Mouse (Mus musculus): ENCODE measurements around the gene Gmppb. TPM values are rescaled to one million over a fixed set of nuclear protein-coding genes. Genes with fewer than 3 reads are reported as not detected.

The Gmppb gene
- total RNA-seq, 2 experiments from 2014 or later, result 16.5 to 17.4 TPM

DNA sequence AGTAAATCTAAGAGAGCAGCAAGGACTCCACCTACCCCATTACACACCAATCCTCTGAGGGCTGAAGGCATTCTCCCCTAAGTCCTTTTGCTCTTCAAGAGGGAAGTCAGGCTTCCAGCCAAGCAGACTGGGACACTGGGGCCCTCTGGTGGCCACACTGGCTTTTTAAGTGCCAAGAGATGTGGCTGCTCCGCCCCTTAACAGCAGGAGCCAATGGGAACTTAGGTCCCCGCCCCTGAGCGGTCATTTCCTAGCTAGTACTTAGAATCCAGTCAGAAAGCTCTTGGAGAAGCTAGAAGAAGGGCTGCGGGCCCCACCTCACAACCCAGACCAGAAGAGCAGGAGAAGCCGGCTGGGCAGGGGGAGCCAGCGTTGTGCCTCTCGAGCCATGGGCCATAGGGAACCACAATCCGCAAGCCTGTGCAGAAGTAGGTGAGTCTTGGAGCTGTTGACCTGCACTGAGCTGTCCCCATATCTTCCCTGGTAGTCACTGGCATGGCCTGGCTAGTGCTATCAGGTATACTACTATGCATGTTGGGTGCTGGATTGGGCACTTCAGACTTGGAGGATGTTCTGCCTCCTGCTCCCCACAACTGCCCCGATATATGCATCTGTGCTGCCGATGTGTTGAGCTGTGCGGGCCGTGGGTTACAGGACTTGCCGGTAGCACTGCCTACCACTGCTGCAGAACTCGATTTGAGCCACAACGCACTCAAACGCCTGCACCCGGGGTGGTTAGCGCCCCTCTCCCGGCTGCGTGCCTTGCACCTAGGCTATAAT, 4.0 kb downstream of the Gmppb start, which contains the start of gene Amigo3:
TSS of gene Amigo3 (plus strand) at position 275 of the 780 bp plus-strand sequence.
- peak; percentile 95 for TF ChIP-seq CTCF (IDR thresholded peaks at IDR 0.05)
- Histone ChIP-seq H3K4me3 (peak within 1 kb of the TSS; percentile 13; the same call in 1 of the 2 replicates), H3K27ac (0 out of 2 replicates have a peak within 1 kb of the TSS, but pooled peaks have one; percentile 1)
- DNase-seq (ENCODE audit: extremely low spot score in 1 of 2, low spot score in 2 of 2), result peak; percentile 95 to 96
- intact Hi-C loops (cut with DNase I), result loop anchor here (1.0 to 2.0 kb wide), 2 partner anchors 90 to 149 kb away; no protein-coding TSS in a partner anchor

GRCm38 (mm10) chr9:108053665-108054225, 4.7 kb downstream of the Gmppb start:
- no peak overlapping the region for H3K27ac ChIP-seq
- TF ChIP-seq CTCF (IDR thresholded peaks at IDR 0.05), result no peak
- DNase-seq (ENCODE audit: extremely low spot score in 1 of 2, low spot score in 2 of 2), result no peak
- H3K4me3 ChIP-seq, result no peak overlapping the region
- intact Hi-C loops (cut with DNase I), result loop anchor here (2.0 kb wide), 1 partner anchor 91 kb away; no protein-coding TSS in a partner anchor

- intact Hi-C loops (cut with DNase I), result no loop called here
- TF ChIP-seq CTCF (IDR thresholded peaks at IDR 0.05), result no peak
- Histone ChIP-seq H3K4me3 (no peak overlapping the region), H3K27ac (no peak overlapping the region)
- DNase-seq (ENCODE audit: extremely low spot score in 1 of 2, low spot score in 2 of 2), result no peak
Observed at GRCm38 (mm10) chr9:108054331-108055040, 5.4 kb downstream of the Gmppb start.

DNA sequence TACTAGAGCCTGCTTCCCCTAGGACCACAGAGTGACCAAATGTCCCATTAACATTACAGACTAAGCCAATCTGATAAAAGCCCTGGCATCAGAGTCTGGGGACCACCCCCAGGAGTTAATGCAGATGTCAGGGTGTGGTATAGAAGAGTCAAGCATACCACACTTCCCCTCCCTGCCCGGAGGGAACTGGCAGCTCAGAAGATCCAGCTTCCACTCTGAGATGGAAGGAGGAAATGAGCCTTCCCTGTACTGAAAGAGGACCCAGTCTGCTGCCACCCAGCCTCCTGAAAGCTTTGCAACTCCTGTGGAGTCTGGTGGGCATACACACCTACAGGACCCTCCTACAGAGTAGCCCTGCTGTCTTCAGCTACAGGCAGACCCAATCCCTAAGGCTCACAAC, 6.0 kb downstream of the Gmppb start:
- no peak overlapping the region for H3K4me3 ChIP-seq
- H3K27ac ChIP-seq, result no peak overlapping the region
- TF ChIP-seq CTCF (IDR thresholded peaks at IDR 0.05), result no peak
- DNase-seq (ENCODE audit: extremely low spot score in 1 of 2, low spot score in 2 of 2), result no peak
- intact Hi-C loops (cut with DNase I), result no loop called here

GRCm38 (mm10) chr9:108055661-108056237, 6.7 kb downstream of the Gmppb start:
- intact Hi-C loops (cut with DNase I), result no loop called here
- no peak for DNase-seq (ENCODE audit: extremely low spot score in 1 of 2, low spot score in 2 of 2)
- TF ChIP-seq CTCF (IDR thresholded peaks at IDR 0.05), result no peak
- H3K27ac ChIP-seq, result no peak overlapping the region
- H3K4me3 ChIP-seq, result no peak overlapping the region

DNA sequence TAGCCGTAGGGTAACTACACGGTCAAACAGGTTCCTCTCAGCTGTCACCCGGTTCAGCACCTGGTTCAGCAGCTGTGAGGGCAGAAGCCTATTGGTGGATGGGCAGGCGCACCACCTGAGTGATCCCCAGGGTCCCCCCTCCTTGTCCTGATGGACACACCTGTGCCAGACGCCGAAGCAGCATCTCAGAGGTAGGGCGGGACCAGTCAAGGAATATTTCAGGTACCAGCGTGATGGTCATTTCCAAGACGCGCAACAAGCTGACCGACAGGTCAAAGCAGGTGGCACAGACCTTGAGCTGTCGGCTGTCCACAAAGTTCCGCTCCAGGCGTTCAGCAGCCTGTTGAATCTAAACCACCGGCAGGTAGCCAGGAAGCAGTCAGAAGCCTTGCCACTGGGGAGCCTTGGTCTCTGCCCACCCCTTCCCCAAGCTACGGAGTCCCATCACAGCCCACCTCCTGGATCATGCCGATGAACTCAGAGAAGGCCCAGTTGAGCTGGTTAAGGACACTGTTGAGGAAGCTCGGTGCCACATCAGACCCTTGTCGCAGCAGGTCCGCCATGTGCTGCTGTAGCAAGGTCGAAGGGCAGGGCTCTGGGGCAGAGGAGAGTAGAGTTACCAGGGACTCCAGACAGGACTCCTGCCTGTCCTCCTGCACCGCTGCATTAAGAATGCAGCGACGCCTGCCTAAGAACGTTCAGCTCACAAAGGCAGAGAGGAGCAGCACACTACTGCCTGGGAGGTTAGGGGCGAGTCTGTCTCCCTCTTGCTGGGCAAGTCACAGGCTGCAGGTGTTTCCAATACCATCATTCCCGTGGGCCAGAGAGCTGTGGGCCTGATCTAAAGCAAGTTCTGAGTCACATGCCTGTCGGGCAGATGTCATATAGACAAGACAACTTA, 7.6 kb downstream of the Gmppb start:
- no peak overlapping the region for H3K4me3 ChIP-seq
- DNase-seq (ENCODE audit: extremely low spot score in 1 of 2, low spot score in 2 of 2), result no peak
- intact Hi-C loops (cut with DNase I), result no loop called here
- TF ChIP-seq CTCF (IDR thresholded peaks at IDR 0.05), result no peak
- no peak overlapping the region for H3K27ac ChIP-seq

DNA sequence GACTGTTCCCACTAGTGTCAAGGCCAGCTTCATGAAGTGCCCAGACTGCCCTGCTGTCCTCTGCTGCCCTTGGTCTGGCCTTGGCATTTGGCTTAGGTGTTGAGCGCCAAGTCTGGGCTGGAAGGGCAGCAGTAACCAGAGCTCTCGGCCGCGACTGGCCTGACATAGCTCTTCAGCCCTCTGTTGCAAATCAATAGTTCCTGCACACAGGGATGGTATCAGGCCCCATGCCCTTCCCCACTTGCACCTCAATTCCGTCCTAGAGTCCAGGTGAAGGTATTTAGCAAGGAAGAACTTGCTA, 8.2 kb downstream of the Gmppb start:
- no peak overlapping the region for H3K27ac ChIP-seq
- no peak overlapping the region for H3K4me3 ChIP-seq
- intact Hi-C loops (cut with DNase I), result no loop called here
- TF ChIP-seq CTCF (IDR thresholded peaks at IDR 0.05), result no peak
- DNase-seq (ENCODE audit: extremely low spot score in 1 of 2, low spot score in 2 of 2), result no peak

DNA sequence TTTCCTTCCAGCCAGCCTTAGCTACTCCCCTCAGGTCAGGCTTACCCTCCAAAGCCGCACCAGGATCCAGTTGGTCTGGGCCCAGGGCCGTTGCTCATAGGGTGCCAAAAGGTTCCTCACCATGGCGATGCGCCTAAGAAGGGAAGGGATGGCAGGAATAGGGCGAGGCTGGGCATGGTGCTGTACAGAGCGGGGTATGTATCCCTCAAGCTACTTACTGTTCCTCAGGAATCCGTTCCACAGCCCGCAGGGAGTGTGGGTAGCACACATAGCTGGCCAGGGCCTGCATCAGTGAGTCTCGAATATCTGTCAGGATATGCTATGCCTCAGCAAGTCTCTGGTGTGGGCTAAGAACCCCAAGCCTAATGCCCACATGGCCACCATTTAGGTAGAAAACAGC, 9.2 kb downstream of the Gmppb start:
- no peak for DNase-seq (ENCODE audit: extremely low spot score in 1 of 2, low spot score in 2 of 2)
- H3K27ac ChIP-seq, result no peak overlapping the region
- no peak for TF ChIP-seq CTCF (IDR thresholded peaks at IDR 0.05)
- intact Hi-C loops (cut with DNase I), result no loop called here
- H3K4me3 ChIP-seq, result no peak overlapping the region

GRCm38 (mm10) chr9:108062142-108062541, 13.1 kb downstream of the Gmppb start:
- no peak for DNase-seq (ENCODE audit: extremely low spot score in 1 of 2, low spot score in 2 of 2)
- intact Hi-C loops (cut with DNase I), result no loop called here
- no peak for TF ChIP-seq CTCF (IDR thresholded peaks at IDR 0.05)
- no peak overlapping the region for H3K4me3 ChIP-seq
- H3K27ac ChIP-seq, result no peak overlapping the region

- Histone ChIP-seq H3K27ac (no peak overlapping the region), H3K4me3 (no peak overlapping the region)
- TF ChIP-seq CTCF (IDR thresholded peaks at IDR 0.05), result no peak
- intact Hi-C loops (cut with DNase I), result no loop called here
- no peak for DNase-seq (ENCODE audit: extremely low spot score in 1 of 2, low spot score in 2 of 2)
Observed at GRCm38 (mm10) chr9:108063361-108063760, 14.3 kb downstream of the Gmppb start.

DNA sequence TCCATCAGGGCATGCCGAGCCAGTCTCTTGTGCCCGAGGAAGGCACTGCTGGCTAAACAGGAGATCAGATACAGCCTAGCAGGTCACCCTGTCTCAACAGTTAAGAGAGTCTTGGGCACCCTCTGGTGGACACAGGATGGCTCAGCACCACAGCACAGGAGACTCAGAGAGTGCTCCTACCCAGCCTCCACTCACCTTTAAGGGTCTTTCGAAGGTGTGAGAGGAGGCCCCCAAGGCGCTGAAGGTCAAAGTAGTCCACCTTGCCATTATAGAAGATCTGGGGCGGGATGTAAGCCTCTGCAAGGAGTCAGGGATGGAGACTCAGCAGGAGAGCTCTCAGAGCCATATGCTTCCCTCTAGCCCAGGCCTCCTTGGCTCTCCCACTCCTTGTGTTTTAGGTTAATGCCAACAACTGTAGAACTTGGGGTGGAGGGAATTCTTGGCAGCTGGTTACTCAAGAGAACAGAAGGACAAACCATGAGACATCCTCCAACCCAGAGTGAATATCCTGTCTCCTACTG, 16.5 kb downstream of the Gmppb start:
- no peak overlapping the region for H3K4me3 ChIP-seq
- TF ChIP-seq CTCF (IDR thresholded peaks at IDR 0.05), result peak; percentile 77
- H3K27ac ChIP-seq, result peak overlapping the region; percentile 64; the same call in 1 of the 2 replicates
- intact Hi-C loops (cut with DNase I), result loop anchor here (5.0 kb wide), 1 partner anchor 103 kb away; no protein-coding TSS in a partner anchor
- peak; percentile 59 to 60 for DNase-seq (ENCODE audit: extremely low spot score in 1 of 2, low spot score in 2 of 2)

Measured in left cerebral cortex, adult 2 months (tissue).